Mouse (Mus musculus): ENCODE data around the gene Tesk1. TPM values are rescaled to one million over a fixed set of nuclear protein-coding genes. Genes with fewer than 3 reads are reported as not detected.

Gene Tesk1
- total RNA-seq, 2 experiments from 2014 or later = 76.2 to 76.3 TPM

GRCm38 (mm10) chr4:43493186-43493845, 51.6 kb downstream of the Tesk1 start:
- peak; percentile 95 for DNase-seq

DNA sequence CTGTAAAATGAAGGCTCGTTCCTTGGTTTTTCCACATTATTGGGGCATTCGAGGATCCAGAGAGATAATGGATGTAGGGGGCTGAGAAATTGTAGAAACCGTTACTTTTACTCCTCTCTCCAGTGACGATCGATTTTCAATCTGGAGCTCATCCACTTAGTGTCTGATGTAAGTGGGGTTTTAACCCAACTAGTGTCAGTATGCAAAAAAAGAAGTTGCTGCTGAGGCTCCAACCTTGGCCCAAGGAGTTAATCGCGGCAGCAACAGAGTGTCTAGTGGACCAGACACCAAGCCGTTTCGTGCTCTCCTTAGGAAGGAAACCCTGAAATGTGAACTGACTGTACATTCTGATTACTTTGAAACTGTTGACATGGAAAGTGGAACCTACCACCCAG, 52.1 kb downstream of the Tesk1 start:
- DNase-seq = no peak

DNA sequence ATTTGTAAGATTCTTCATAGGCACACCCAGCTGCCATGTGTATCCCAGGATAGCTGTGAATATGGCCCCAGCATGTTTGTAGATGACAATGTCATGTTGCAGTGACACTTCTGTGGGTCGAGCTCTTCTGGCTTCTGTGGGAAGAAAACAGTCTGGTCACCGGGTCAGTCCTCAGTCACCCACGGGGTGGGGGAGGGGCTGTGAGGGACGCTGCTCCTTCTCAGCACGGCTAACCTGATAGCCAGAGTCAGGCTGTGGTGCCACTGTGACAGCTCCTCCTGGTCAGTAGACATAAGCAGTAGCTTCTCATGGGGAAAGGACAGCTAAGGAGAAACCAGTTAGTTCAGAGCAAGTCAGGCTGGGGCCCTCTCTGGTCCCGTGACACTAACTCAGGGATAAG, 54.8 kb downstream of the Tesk1 start:
- no peak for DNase-seq

GRCm38 (mm10) chr4:43497405-43497804, 55.7 kb downstream of the Tesk1 start:
- DNase-seq = no peak

Other genes starting within 250 kb of the Tesk1 start
- under 1 TPM; 0.20 to 0.22 TPM for gene Atp8b5, start 174.8 kb upstream of the Tesk1 start, total RNA-seq (2021)
- gene Rusc2, start 60.0 kb upstream of the Tesk1 start, total RNA-seq (2021) = 100 to 1,000 TPM; 104 to 120 TPM
- gene Fam166b, start 12.8 kb upstream of the Tesk1 start, total RNA-seq (2021) = 1 to 10 TPM in 1 of 2 experiments, under 1 TPM in 1; 0.72 to 2.6 TPM
- gene Cd72, start 12.7 kb downstream of the Tesk1 start, total RNA-seq (2021) = not detected
- not detected for gene Sit1, start 41.8 kb downstream of the Tesk1 start, total RNA-seq (2021)
- gene Ccdc107, start 51.0 kb downstream of the Tesk1 start, total RNA-seq (2021) = 10 to 100 TPM; 25.0 to 26.0 TPM
- gene Arhgef39, start 57.8 kb downstream of the Tesk1 start, total RNA-seq (2021) = under 1 TPM; 0.56 to 0.82 TPM
- under 1 TPM; 0.17 to 0.35 TPM for gene Car9, start 65.0 kb downstream of the Tesk1 start, total RNA-seq (2021)
- gene Tpm2, start 81.8 kb downstream of the Tesk1 start, total RNA-seq (2021) = 1 to 10 TPM; 4.8 to 6.9 TPM
- gene Creb3, start 120.4 kb downstream of the Tesk1 start, total RNA-seq (2021) = 10 to 100 TPM; 72.6 to 73.2 TPM
- gene Tln1, start 120.8 kb downstream of the Tesk1 start, total RNA-seq (2021) = 10 to 100 TPM; 44.8 to 49.0 TPM
- 10 to 100 TPM; 43.2 to 51.2 TPM for gene Rgp1, start 136.8 kb downstream of the Tesk1 start, total RNA-seq (2021)
- 10 to 100 TPM; 58.8 to 59.6 TPM for gene Gba2, start 136.9 kb downstream of the Tesk1 start, total RNA-seq (2021)
- gene Msmp, start 142.6 kb downstream of the Tesk1 start, total RNA-seq (2021) = not detected
- 10 to 100 TPM; 51.6 to 59.1 TPM for gene Npr2, start 190.0 kb downstream of the Tesk1 start, total RNA-seq (2021)
- gene Spag8, start 211.7 kb downstream of the Tesk1 start, total RNA-seq (2021) = 1 to 10 TPM in 1 of 2 experiments, under 1 TPM in 1; 0.87 to 1.4 TPM
- 10 to 100 TPM; 29.6 to 33.2 TPM for gene Hint2, start 214.5 kb downstream of the Tesk1 start, total RNA-seq (2021)
- gene Tmem8b, start 227.0 kb downstream of the Tesk1 start, total RNA-seq (2021) = 10 to 100 TPM; 66.7 to 67.3 TPM
- 1 to 10 TPM; 1.3 to 1.5 TPM for gene Fam221b, start 227.2 kb downstream of the Tesk1 start, total RNA-seq (2021)